Mouse (Mus musculus) kidney, adult 2 months (tissue): ENCODE data around the gene Calr. TPM values are rescaled to one million over a fixed set of nuclear protein-coding genes. Genes with fewer than 3 reads are reported as not detected.

Experiments
- DNase-seq: peaks from one replicate; pipeline ENCODE4 v3.0.0; 2021
- H3K27ac ChIP-seq: fragments of 200-500 bp; 2 replicates; pipeline ENCODE4 v1.5.1; 2012; ENCODE audit warnings: low read depth, low read length, control low read depth, inconsistent platforms; ENCODE audit not compliant: insufficient read depth
- H3K27me3 ChIP-seq: fragments of 200-500 bp; replicated peaks from 2 replicates; pipeline ENCODE4 v1.6.1; 2012; ENCODE audit warnings: mild to moderate bottlenecking, moderate library complexity, low read length, inconsistent platforms; ENCODE audit not compliant: control insufficient read depth, insufficient read depth
- H3K36me3 ChIP-seq: fragments of 200-500 bp; 2 replicates; pipeline ENCODE4 v1.6.1; 2012; ENCODE audit warnings: mild to moderate bottlenecking, moderate library complexity, low read length, inconsistent platforms; ENCODE audit not compliant: control insufficient read depth, insufficient read depth
- H3K4me1 ChIP-seq: fragments of 200-500 bp; 2 replicates; pipeline ENCODE4 v1.6.1; 2011; ENCODE audit warnings: low read length; ENCODE audit not compliant: control insufficient read depth, insufficient read depth
- H3K4me3 ChIP-seq: fragments of 200-500 bp; 2 replicates; pipeline ENCODE4 v1.5.1; 2011; ENCODE audit warnings: mild to moderate bottlenecking, low read depth, low read length, control low read depth; ENCODE audit not compliant: insufficient read depth
- CTCF ChIP-seq: fragments of 200-500 bp; conservative IDR thresholded peaks from 2 replicates; pipeline ENCODE4 v1.5.1; 2011; ENCODE audit warnings: low read depth, mild to moderate bottlenecking, control low read depth, low read length, moderate library complexity, mixed read lengths; ENCODE audit not compliant: insufficient read depth, insufficient read length
- POLR2A ChIP-seq: fragments of 200-500 bp; IDR thresholded peaks from one replicate; pipeline ENCODE4 v1.6.1; 2011; ENCODE audit warnings: low read depth, low read length, control low read depth
- WGBS: fragments of 180-500 bp; shearing (Covaris S2); methylation state at CpG from one replicate; pipeline ENCODE4 v1.1.7; 2018; 5-methylcytosine and 5-hydroxymethylcytosine counted together
- polyA plus RNA-seq: library from polyadenylated mRNA; depleted of rRNA; stranded (reverse); fragments of >200 nt; gene quantifications from 2 replicates; pipeline ENCODE4 v1.2.3, GENCODE M21; 2012

Gene Calr
- polyA plus RNA-seq, 1 experiment, result 337 TPM

DNA sequence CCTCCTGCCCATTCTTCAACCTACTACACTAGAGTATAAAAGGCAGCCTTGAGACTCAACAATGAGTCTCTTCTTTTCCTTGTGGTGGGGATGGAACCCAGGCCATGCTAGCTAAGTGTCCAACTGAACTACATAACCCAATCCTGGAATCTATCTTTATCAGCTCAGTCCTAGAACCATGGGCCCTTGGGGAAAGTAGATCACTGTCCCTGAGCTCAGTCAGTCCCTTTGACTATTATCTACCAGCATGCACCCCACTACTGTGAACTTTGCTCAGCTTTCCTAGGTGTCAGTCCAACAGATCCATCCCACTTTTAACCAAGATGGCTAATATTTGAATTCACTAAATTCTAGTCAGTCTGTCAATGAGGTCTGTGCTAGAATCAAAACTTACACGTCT, 5.2 kb downstream of the Calr start:
- TF ChIP-seq CTCF (no peak), POLR2A (no peak)
- Histone ChIP-seq H3K4me3 (no peak overlapping the region), H3K4me1 (peaks cover 5% of the 10 kb centered on the region; the same call in 1 of the 2 replicates), H3K27ac (no peak overlapping the region), H3K27me3 (no peaks in the 10 kb centered on the region), H3K36me3 (peaks cover 13% of the 10 kb centered on the region)
- DNase-seq, result no peak
- WGBS, result 75% methylated on average over 1 of the region's 1 CpGs

GRCm38 (mm10) chr8:84840248-84840999, 6.3 kb downstream of the Calr start, which contains the start of gene Rad23a:
Gene Rad23a (minus strand): TSS chr8:84840665.
- H3K27ac ChIP-seq, result no peak within 1 kb of the TSS
- no peaks in the 10 kb centered on the region for H3K27me3 ChIP-seq
- peaks cover 5% of the 10 kb centered on the region; the same call in 1 of the 2 replicates for H3K4me1 ChIP-seq
- peak; percentile 95 for DNase-seq
- peak within 1 kb of the TSS; percentile 84 for H3K4me3 ChIP-seq
- no peak for TF ChIP-seq CTCF
- TF ChIP-seq POLR2A, result peak; percentile 61
- WGBS, result 1% methylated on average over 55 of the region's 55 CpGs
- peaks cover 13% of the 10 kb centered on the region for H3K36me3 ChIP-seq

GRCm38 (mm10) chr8:84839875-84840247, 6.9 kb downstream of the Calr start:
- Histone ChIP-seq H3K27ac (no peak overlapping the region), H3K27me3 (no peaks in the 10 kb centered on the region), H3K4me1 (peaks cover 4% of the 10 kb centered on the region; the same call in 1 of the 2 replicates), H3K36me3 (peaks cover 11% of the 10 kb centered on the region), H3K4me3 (peak overlapping the region; percentile 84)
- no peak for DNase-seq
- TF ChIP-seq CTCF (no peak), POLR2A (no peak)
- WGBS, result under 1% methylated on average over 7 of the region's 7 CpGs

- TF ChIP-seq POLR2A, result no peak
Measured at GRCm38 (mm10) chr8:84839411-84839810, 7.3 kb downstream of the Calr start.

DNA sequence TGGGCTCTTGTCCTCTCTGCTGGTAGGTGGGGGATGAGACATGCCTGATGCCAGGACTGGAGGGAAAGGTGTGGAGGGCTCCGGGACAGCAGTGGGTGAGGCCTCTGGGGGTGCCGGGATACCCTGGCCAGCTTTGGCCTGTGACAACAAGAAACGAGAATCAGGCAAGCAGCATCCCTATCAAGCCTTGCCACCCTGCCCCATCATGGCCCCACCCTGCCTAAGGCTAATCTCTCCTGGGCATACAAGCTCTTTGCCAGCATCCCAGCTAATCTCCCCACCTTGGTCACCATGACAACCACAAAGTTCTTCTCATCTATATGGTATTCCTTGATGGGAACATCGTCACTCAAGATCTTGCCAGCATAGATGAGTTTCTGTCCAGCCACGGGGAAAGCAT, 8.2 kb downstream of the Calr start:
- Histone ChIP-seq H3K4me3 (no peak overlapping the region), H3K4me1 (peaks cover under 1% of the 10 kb centered on the region; the same call in 1 of the 2 replicates), H3K27ac (no peak overlapping the region), H3K27me3 (no peaks in the 10 kb centered on the region), H3K36me3 (peaks cover 10% of the 10 kb centered on the region)
- DNase-seq, result no peak
- WGBS, result 84% methylated on average over 5 of the region's 5 CpGs
- TF ChIP-seq CTCF (no peak), POLR2A (no peak)

More at GRCm38 (mm10) chr8:84839411-84839810, 7.3 kb downstream of the Calr start:
- Histone ChIP-seq H3K36me3 (peaks cover 11% of the 10 kb centered on the region), H3K27ac (no peak overlapping the region), H3K4me3 (no peak overlapping the region), H3K27me3 (no peaks in the 10 kb centered on the region), H3K4me1 (no peaks in the 10 kb centered on the region; the same call in 1 of the 2 replicates)
- DNase-seq, result no peak
- 74% methylated on average over 2 of the region's 2 CpGs for WGBS

DNA sequence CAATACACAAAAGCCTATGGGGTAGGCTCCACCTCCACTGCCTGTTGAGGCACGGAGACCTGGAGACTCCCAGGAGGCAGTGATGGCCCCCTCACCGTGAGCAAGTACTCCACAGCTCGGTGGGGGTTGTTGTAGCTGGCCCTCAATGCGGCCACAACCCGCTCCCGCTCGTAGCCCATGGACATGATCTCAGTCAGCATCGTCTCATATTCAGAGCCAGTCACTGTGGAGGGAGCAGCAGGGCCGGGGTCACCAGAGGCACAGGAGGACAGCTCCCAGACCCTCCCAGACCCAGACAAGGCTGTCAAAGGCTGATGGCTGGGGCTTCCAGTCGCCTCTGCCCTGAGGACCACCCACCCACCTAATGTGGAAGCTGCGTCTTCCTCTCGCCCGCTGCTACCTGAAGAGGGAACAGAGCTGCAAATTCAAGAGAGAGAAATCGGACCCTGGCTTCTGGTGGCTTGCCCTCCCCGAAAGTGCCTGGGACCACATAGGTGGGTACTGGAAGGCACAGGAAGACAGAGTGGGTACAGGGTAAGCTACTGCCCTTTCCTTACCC, 8.7 kb downstream of the Calr start:
- no peaks in the 10 kb centered on the region for H3K27me3 ChIP-seq
- WGBS, result 68% methylated on average over 15 of the region's 15 CpGs
- H3K4me1 ChIP-seq, result peaks cover 6% of the 10 kb centered on the region; the same call in 1 of the 2 replicates
- peaks cover 9% of the 10 kb centered on the region for H3K36me3 ChIP-seq
- no peak overlapping the region for H3K4me3 ChIP-seq
- no peak for TF ChIP-seq POLR2A
- TF ChIP-seq CTCF, result no peak
- DNase-seq, result no peak
- H3K27ac ChIP-seq, result no peak overlapping the region

DNA sequence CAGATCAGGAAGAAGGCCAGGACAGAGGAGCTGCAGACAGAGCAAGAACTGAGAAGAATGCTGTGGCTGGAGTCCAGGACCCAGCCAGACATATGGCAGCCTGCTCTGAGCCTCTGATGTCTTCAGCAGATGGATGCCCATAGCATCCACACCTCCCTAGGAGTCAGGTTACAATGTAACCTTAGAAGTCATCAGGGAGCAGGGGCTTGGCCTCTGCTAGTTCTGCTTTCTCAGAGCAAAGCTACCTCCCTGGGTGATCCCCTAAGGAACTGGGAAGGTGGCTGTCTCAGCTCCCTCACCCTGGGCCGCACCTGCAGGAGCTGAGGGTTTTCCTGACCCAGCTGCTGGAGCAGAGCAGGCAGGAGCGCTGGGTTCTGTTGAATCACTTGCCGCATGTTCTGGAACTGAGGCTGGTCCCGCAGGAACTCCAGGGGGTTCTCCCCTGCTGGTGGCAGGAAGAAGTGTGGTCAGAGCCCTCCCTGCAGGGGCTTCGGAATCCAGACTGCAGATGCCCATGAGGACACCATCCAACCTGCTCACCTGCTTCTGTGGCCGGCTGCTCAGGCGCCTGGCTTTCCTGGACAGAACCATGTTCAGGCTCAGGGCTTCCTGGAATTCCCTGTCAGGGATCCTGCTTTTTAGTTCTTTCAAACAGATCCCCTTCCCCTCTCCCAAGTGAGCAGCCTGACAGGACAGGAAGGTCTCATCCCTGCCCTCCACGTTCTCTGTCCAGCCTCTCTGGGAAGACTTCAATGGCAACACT, 9.4 kb downstream of the Calr start:
- Histone ChIP-seq H3K36me3 (peaks cover 4% of the 10 kb centered on the region), H3K27ac (no peak overlapping the region), H3K27me3 (no peaks in the 10 kb centered on the region), H3K4me1 (peaks cover 7% of the 10 kb centered on the region; the same call in 1 of the 2 replicates), H3K4me3 (no peak overlapping the region)
- TF ChIP-seq CTCF, result no peak
- no peak for TF ChIP-seq POLR2A
- 57% methylated on average over 8 of the region's 8 CpGs for WGBS
- no peak for DNase-seq
